Mouse (Mus musculus) ES-Bruce4 (cell line): ENCODE measurements at regions not wholly inside any gene's neighbourhood (a gene's known extent, or its start where the extent isn't known, plus 50 kb on each side); places are given as distances from the start of the nearest gene placed in this dataset.

Source experiments
- H3K27ac ChIP-seq: 2 replicates; pipeline ENCODE4 v1.5.1; 2012; ENCODE audit warnings: low read length, inconsistent platforms; ENCODE audit not compliant: insufficient read depth
- H3K27me3 ChIP-seq: 2 replicates; pipeline ENCODE4 v1.6.1; 2012; ENCODE audit warnings: mild to moderate bottlenecking, low read length, inconsistent platforms; ENCODE audit not compliant: control insufficient read depth, poor library complexity, insufficient read depth, severe bottlenecking
- H3K36me3 ChIP-seq: 2 replicates; pipeline ENCODE4 v1.6.1; 2012; ENCODE audit warnings: inconsistent platforms, mild to moderate bottlenecking, low read length, moderate library complexity; ENCODE audit not compliant: control insufficient read depth, poor library complexity, insufficient read depth, severe bottlenecking
- H3K4me1 ChIP-seq: one replicate; pipeline ENCODE4 v1.8.1; 2011; ENCODE audit warnings: low read length; ENCODE audit not compliant: control insufficient read depth, insufficient read depth
- H3K4me3 ChIP-seq: 2 replicates; pipeline ENCODE4 v1.5.1; 2011; ENCODE audit warnings: low read depth, mild to moderate bottlenecking, low read length
- H3K9ac ChIP-seq: 2 replicates; pipeline ENCODE4 v1.6.1; 2012; ENCODE audit warnings: low read depth, mild to moderate bottlenecking, inconsistent platforms; ENCODE audit not compliant: poor library complexity, severe bottlenecking
- H3K9me3 ChIP-seq: replicated peaks from 2 replicates; pipeline ENCODE4 v1.6.1; 2012; ENCODE audit warnings: mild to moderate bottlenecking, low read length, inconsistent platforms; ENCODE audit not compliant: control insufficient read depth, poor library complexity, insufficient read depth, severe bottlenecking
- CTCF ChIP-seq: IDR thresholded peaks from one replicate; pipeline ENCODE4 v1.8.1; 2011; ENCODE audit warnings: low read depth, low read length
- EP300 ChIP-seq: IDR thresholded peaks from 2 replicates; pipeline ENCODE4 v1.6.1; 2011; ENCODE audit warnings: low read depth, low read length; ENCODE audit not compliant: insufficient read depth
- POLR2A ChIP-seq: IDR thresholded peaks from one replicate; pipeline ENCODE4 v1.8.1; 2011; ENCODE audit warnings: low read length; ENCODE audit not compliant: insufficient read depth

- TF ChIP-seq CTCF, result no peak
- TF ChIP-seq POLR2A, result no peak
- TF ChIP-seq EP300, result no peak
- Histone ChIP-seq H3K27ac (no peak overlapping the region), H3K4me3 (no peak overlapping the region), H3K9ac (no peak overlapping the region), H3K36me3 (no peaks in the 10 kb centered on the region), H3K9me3 (no peaks in the 10 kb centered on the region), H3K4me1 (no peaks in the 10 kb centered on the region), H3K27me3 (no peaks in the 10 kb centered on the region)
Observed at GRCm38 (mm10) chr5:45220272-45220916, 229.6 kb downstream of the Qdpr start.

- H3K36me3 ChIP-seq, result no peaks in the 10 kb centered on the region
- TF ChIP-seq EP300 (no peak), CTCF (no peak), POLR2A (no peak)
- H3K27ac ChIP-seq, result no peak overlapping the region
- no peaks in the 10 kb centered on the region for H3K27me3 ChIP-seq
- H3K4me1 ChIP-seq, result no peaks in the 10 kb centered on the region
- no peak overlapping the region for H3K9ac ChIP-seq
- H3K9me3 ChIP-seq, result no peaks in the 10 kb centered on the region
- H3K4me3 ChIP-seq, result no peak overlapping the region
Observed at GRCm38 (mm10) chr5:45219558-45219957, 230.5 kb downstream of the Qdpr start.

GRCm38 (mm10) chr5:45219101-45219500, 230.9 kb downstream of the Qdpr start:
- TF ChIP-seq POLR2A, result no peak
- TF ChIP-seq CTCF, result no peak
- TF ChIP-seq EP300, result no peak
- no peak overlapping the region for H3K9ac ChIP-seq
- no peaks in the 10 kb centered on the region for H3K9me3 ChIP-seq
- H3K36me3 ChIP-seq, result no peaks in the 10 kb centered on the region
- no peak overlapping the region for H3K4me3 ChIP-seq
- H3K27me3 ChIP-seq, result no peaks in the 10 kb centered on the region
- H3K27ac ChIP-seq, result no peak overlapping the region
- no peaks in the 10 kb centered on the region for H3K4me1 ChIP-seq

- no peak for TF ChIP-seq EP300
- TF ChIP-seq POLR2A, result no peak
- TF ChIP-seq CTCF, result no peak
- Histone ChIP-seq H3K9me3 (no peaks in the 10 kb centered on the region), H3K4me3 (no peak overlapping the region), H3K27me3 (no peaks in the 10 kb centered on the region), H3K36me3 (no peaks in the 10 kb centered on the region), H3K27ac (no peak overlapping the region), H3K4me1 (no peaks in the 10 kb centered on the region), H3K9ac (no peak overlapping the region)
Observed at GRCm38 (mm10) chr5:45214475-45214874, 235.6 kb downstream of the Qdpr start.

GRCm38 (mm10) chr5:45198408-45198807, 251.6 kb downstream of the Qdpr start:
- H3K27ac ChIP-seq, result no peak overlapping the region
- H3K4me1 ChIP-seq, result no peaks in the 10 kb centered on the region
- TF ChIP-seq EP300 (no peak), POLR2A (no peak), CTCF (no peak)
- H3K9ac ChIP-seq, result no peak overlapping the region
- H3K36me3 ChIP-seq, result no peaks in the 10 kb centered on the region
- H3K27me3 ChIP-seq, result no peaks in the 10 kb centered on the region
- no peaks in the 10 kb centered on the region for H3K9me3 ChIP-seq
- H3K4me3 ChIP-seq, result no peak overlapping the region

GRCm38 (mm10) chr5:45196159-45196558, 253.9 kb downstream of the Qdpr start:
- H3K4me1 ChIP-seq, result no peaks in the 10 kb centered on the region
- TF ChIP-seq CTCF (no peak), EP300 (no peak), POLR2A (no peak)
- H3K27ac ChIP-seq, result no peak overlapping the region

More at GRCm38 (mm10) chr5:45196159-45196558, 253.9 kb downstream of the Qdpr start:
- H3K4me3 ChIP-seq, result no peak overlapping the region
- no peaks in the 10 kb centered on the region for H3K36me3 ChIP-seq
- H3K9me3 ChIP-seq, result no peaks in the 10 kb centered on the region
- no peak overlapping the region for H3K9ac ChIP-seq
- H3K27me3 ChIP-seq, result no peaks in the 10 kb centered on the region; the same call in 1 of the 2 replicates
